Mouse (Mus musculus) embryonic fibroblast, embryonic 13.5 days (primary cell): ENCODE measurements around the gene Syn1.

Experiments used
- CTCF ChIP-seq: IDR thresholded peaks from 2 replicates; pipeline ENCODE4 v1.5.1; 2011; ENCODE audit warnings: mild to moderate bottlenecking, control low read depth, low read length, moderate library complexity, borderline replicate concordance; ENCODE audit not compliant: insufficient read depth
- POLR2A ChIP-seq: IDR thresholded peaks from 2 replicates; pipeline ENCODE4 v1.6.1; 2011; ENCODE audit warnings: low read depth, mild to moderate bottlenecking, control low read depth, low read length, moderate library complexity

DNA sequence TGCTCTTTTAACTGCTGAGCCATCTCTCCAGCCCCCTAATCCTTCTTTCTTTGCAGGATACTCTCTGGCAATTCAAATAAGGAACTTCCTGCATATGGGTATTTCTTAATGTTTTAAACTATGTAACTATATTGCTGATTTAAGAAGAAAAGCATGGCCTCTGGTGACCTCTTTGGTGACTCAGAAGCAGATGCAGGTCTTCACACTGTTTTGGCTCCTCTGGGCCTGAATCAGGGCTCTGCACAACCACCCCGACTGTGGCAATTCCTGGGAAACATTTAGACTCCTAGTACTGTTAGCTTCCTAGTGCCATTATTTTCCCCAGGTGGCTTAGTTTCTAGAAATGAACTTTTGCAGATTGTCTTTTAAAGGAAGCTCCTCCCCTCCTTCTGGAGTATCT, 2.7 kb upstream of the Syn1 start:
- TF ChIP-seq POLR2A (no peak), CTCF (no peak)
